Mouse (Mus musculus) thymus, adult 18-20 months (tissue): ENCODE measurements around the gene Gm11009.
"Not testable (repeated sequence)": the region's sequence is repeated elsewhere in the genome, so short reads cannot be mapped to it uniquely, and the experiment has no call there.

ENCODE experiments used
- DNase-seq, 2 experiments: peaks; one replicate each; pipeline ENCODE4 v3.0.0; 2022; ENCODE audit warnings: mixed read lengths in 2 of 2

Gene Gm11009

GRCm38 (mm10) chr2:176319394-176319793 lies at the start of gene Gm11009:
Gene Gm11009 (minus strand): TSS chr2:176319494.
- not testable (repeated sequence) for DNase-seq
